Mouse (Mus musculus): ENCODE measurements around the gene Nrde2. TPM values are rescaled to one million over a fixed set of nuclear protein-coding genes. Genes with fewer than 3 reads are reported as not detected.

Nrde2 gene
- polyA plus RNA-seq, 1 experiment from 2014 or later: 9.0 TPM

- WGBS: 88% methylated on average over 5 of the region's 5 CpGs
- Histone ChIP-seq H3K4me2 (replicated peaks; ENCODE audit: low read depth, low read length) (no peak overlapping the region), H3K9ac (ENCODE audit: low read depth, low read length) (no peak overlapping the region), H3K27ac (ENCODE audit: low read depth, low read length) (no peak overlapping the region), H3K4me3 (ENCODE audit: low read depth, low read length) (no peak overlapping the region), H3K36me3 (ENCODE audit: control insufficient read depth, insufficient read depth, low read length) (no peaks in the 10 kb centered on the region), H3K27me3 (ENCODE audit: control insufficient read depth, insufficient read depth, low read length) (no peaks in the 10 kb centered on the region), H3K9me3 (ENCODE audit: control insufficient read depth, low read length) (no peaks in the 10 kb centered on the region), H3K4me1 (replicated peaks; ENCODE audit: control insufficient read depth, insufficient read depth, low read length) (no peaks in the 10 kb centered on the region)
- DNase-seq (ENCODE audit: low spot score) (no peak), ATAC-seq (ENCODE audit: low FRiP score) (no peak)
These were observed 54.9 kb downstream of the Nrde2 start for GRCm38 (mm10) chr12:100104530-100104929.

DNA sequence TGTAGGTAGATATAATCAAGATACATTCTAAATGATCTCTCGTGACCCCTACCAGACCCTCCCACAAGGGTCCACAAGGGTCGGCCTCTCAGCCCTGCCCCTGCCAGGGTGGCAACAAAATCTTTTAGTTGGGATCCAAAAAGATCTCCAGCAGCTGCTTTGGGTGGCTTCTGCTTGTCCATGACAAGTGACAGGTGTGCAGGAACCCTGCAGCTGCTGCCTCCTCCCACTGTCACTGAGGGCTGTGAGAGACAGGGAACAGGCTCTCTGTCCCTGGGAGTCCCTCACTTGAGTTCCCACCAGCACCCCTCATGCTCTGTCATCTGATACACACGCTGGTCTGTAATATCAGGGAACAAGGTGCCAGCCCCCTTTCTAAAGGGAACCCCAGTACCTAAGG is 57.8 kb downstream of the Nrde2 start:
- Histone ChIP-seq H3K27ac (ENCODE audit: low read depth, low read length) (no peak overlapping the region), H3K27me3 (ENCODE audit: control insufficient read depth, insufficient read depth, low read length) (no peaks in the 10 kb centered on the region), H3K36me3 (ENCODE audit: control insufficient read depth, insufficient read depth, low read length) (no peaks in the 10 kb centered on the region), H3K9me3 (ENCODE audit: control insufficient read depth, low read length) (no peaks in the 10 kb centered on the region), H3K4me3 (ENCODE audit: low read depth, low read length) (no peak overlapping the region), H3K9ac (ENCODE audit: low read depth, low read length) (no peak overlapping the region), H3K4me1 (replicated peaks; ENCODE audit: control insufficient read depth, insufficient read depth, low read length) (no peaks in the 10 kb centered on the region), H3K4me2 (replicated peaks; ENCODE audit: low read depth, low read length) (no peak overlapping the region)
- WGBS: 77% methylated on average over 3 of the region's 3 CpGs
- ATAC-seq (ENCODE audit: low FRiP score) (no peak), DNase-seq (ENCODE audit: low spot score) (no peak)

DNA sequence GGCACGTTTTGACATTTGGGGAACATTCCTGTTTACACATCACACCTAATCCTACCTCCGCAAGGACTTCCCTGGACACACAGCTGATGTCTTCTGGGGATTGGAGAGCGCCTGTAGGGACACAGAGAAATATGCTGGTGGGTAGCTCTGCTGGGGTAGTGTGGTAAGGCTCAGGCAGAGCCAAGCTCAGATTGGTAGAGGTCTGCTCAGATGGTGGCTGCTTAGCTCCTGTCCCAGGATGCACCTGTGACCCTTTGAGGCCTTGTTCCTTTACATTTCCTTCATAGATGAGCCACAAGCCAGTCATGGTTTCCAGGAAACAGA is 58.8 kb downstream of the Nrde2 start:
- no peaks in the 10 kb centered on the region for H3K27me3 ChIP-seq (ENCODE audit: control insufficient read depth, insufficient read depth, low read length)
- no peaks in the 10 kb centered on the region for H3K9me3 ChIP-seq (ENCODE audit: control insufficient read depth, low read length)
- no peak overlapping the region for H3K27ac ChIP-seq (ENCODE audit: low read depth, low read length)
- no peak overlapping the region for H3K9ac ChIP-seq (ENCODE audit: low read depth, low read length)
- no peak overlapping the region for H3K4me2 ChIP-seq (replicated peaks; ENCODE audit: low read depth, low read length)
- WGBS: 49% methylated on average over 3 of the region's 3 CpGs
- no peak for DNase-seq (ENCODE audit: low spot score)
- ATAC-seq (ENCODE audit: low FRiP score): no peak
- no peak overlapping the region for H3K4me3 ChIP-seq (ENCODE audit: low read depth, low read length)
- H3K36me3 ChIP-seq (ENCODE audit: control insufficient read depth, insufficient read depth, low read length): no peaks in the 10 kb centered on the region
- H3K4me1 ChIP-seq (replicated peaks; ENCODE audit: control insufficient read depth, insufficient read depth, low read length): no peaks in the 10 kb centered on the region

- 68% methylated on average over 3 of the region's 3 CpGs for WGBS
- H3K4me1 ChIP-seq (replicated peaks; ENCODE audit: control insufficient read depth, insufficient read depth, low read length): no peaks in the 10 kb centered on the region
- no peak overlapping the region for H3K9ac ChIP-seq (ENCODE audit: low read depth, low read length)
- H3K4me2 ChIP-seq (replicated peaks; ENCODE audit: low read depth, low read length): no peak overlapping the region
- H3K27ac ChIP-seq (ENCODE audit: low read depth, low read length): no peak overlapping the region
- no peak overlapping the region for H3K4me3 ChIP-seq (ENCODE audit: low read depth, low read length)
- DNase-seq (ENCODE audit: low spot score) (peak; percentile 19), ATAC-seq (ENCODE audit: low FRiP score) (no peak)
- H3K9me3 ChIP-seq (ENCODE audit: control insufficient read depth, low read length): no peaks in the 10 kb centered on the region
- no peaks in the 10 kb centered on the region for H3K27me3 ChIP-seq (ENCODE audit: control insufficient read depth, insufficient read depth, low read length)
- no peaks in the 10 kb centered on the region for H3K36me3 ChIP-seq (ENCODE audit: control insufficient read depth, insufficient read depth, low read length)
These were observed 59.3 kb downstream of the Nrde2 start for GRCm38 (mm10) chr12:100099971-100100706.

- no peaks in the 10 kb centered on the region for H3K27me3 ChIP-seq (ENCODE audit: control insufficient read depth, insufficient read depth, low read length)
- no peak overlapping the region for H3K9ac ChIP-seq (ENCODE audit: low read depth, low read length)
- H3K4me1 ChIP-seq (replicated peaks; ENCODE audit: control insufficient read depth, insufficient read depth, low read length): no peaks in the 10 kb centered on the region
- no peak overlapping the region for H3K4me3 ChIP-seq (ENCODE audit: low read depth, low read length)
- H3K27ac ChIP-seq (ENCODE audit: low read depth, low read length): no peak overlapping the region
- no peaks in the 10 kb centered on the region for H3K36me3 ChIP-seq (ENCODE audit: control insufficient read depth, insufficient read depth, low read length)
- whole genome bisulfite sequencing: 78% methylated on average over 11 of the region's 11 CpGs
- ATAC-seq (ENCODE audit: low FRiP score) (no peak), DNase-seq (ENCODE audit: low spot score) (no peak)
- no peak overlapping the region for H3K4me2 ChIP-seq (replicated peaks; ENCODE audit: low read depth, low read length)
- H3K9me3 ChIP-seq (ENCODE audit: control insufficient read depth, low read length): no peaks in the 10 kb centered on the region
These were observed 66.4 kb downstream of the Nrde2 start for GRCm38 (mm10) chr12:100093046-100093445.

DNA sequence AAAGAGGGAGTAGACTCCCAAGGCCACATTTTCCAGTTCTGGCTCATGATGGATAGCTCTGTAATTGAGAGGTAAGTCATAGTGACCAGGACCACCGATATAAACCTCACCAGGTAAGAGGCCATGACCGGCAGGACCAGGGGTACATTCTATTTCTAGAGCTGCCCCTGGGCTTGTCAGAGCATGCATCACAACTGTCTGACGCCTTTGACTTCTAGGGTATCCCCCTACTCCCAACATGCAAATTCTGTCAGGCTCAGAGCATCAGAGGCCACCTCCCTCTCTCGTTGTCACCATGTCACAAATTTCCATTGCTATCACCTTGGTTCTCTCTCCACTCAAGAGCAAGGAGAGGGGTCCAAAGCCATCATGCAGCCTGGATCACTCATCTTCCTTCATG is 68.7 kb downstream of the Nrde2 start:
- no peak for DNase-seq (ENCODE audit: low spot score)

DNA sequence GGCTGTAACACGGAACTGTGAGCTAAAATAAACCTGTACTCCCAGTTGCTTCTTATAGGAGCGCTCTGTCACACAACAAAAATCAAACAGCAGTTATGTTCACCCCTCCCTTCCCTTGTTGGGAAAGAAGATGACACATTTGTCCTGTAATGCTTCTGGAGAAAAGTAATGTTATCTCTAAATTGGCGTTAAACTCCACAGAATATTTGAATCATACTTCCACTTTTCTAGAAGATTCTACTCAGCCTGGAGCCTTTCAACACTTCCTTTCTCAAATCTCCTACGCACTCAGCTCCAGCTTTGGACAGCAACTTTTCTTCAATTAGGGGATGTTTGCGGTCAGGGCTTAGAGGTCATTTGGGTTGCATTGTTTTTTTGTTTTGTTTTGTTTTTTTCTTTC is 70.2 kb downstream of the Nrde2 start:
- ATAC-seq (ENCODE audit: low FRiP score) (no peak), DNase-seq (ENCODE audit: low spot score) (no peak)
- Histone ChIP-seq H3K27me3 (ENCODE audit: control insufficient read depth, insufficient read depth, low read length) (no peaks in the 10 kb centered on the region), H3K4me2 (replicated peaks; ENCODE audit: low read depth, low read length) (no peak overlapping the region), H3K36me3 (ENCODE audit: control insufficient read depth, insufficient read depth, low read length) (no peaks in the 10 kb centered on the region), H3K27ac (ENCODE audit: low read depth, low read length) (no peak overlapping the region), H3K4me1 (replicated peaks; ENCODE audit: control insufficient read depth, insufficient read depth, low read length) (no peaks in the 10 kb centered on the region), H3K9ac (ENCODE audit: low read depth, low read length) (no peak overlapping the region), H3K9me3 (ENCODE audit: control insufficient read depth, low read length) (no peaks in the 10 kb centered on the region), H3K4me3 (ENCODE audit: low read depth, low read length) (no peak overlapping the region)
- 90% methylated on average over 5 of the region's 5 CpGs for WGBS

More for the DNA sequence above, 68.7 kb downstream of the Nrde2 start:
- Histone ChIP-seq H3K36me3 (ENCODE audit: control insufficient read depth, insufficient read depth, low read length) (no peaks in the 10 kb centered on the region), H3K4me2 (replicated peaks; ENCODE audit: low read depth, low read length) (no peak overlapping the region), H3K4me1 (replicated peaks; ENCODE audit: control insufficient read depth, insufficient read depth, low read length) (no peaks in the 10 kb centered on the region), H3K9me3 (ENCODE audit: control insufficient read depth, low read length) (no peaks in the 10 kb centered on the region), H3K4me3 (ENCODE audit: low read depth, low read length) (no peak overlapping the region), H3K27ac (ENCODE audit: low read depth, low read length) (no peak overlapping the region), H3K9ac (ENCODE audit: low read depth, low read length) (no peak overlapping the region), H3K27me3 (ENCODE audit: control insufficient read depth, insufficient read depth, low read length) (no peaks in the 10 kb centered on the region)
- no peak for ATAC-seq (ENCODE audit: low FRiP score)
- 87% methylated on average over 4 of the region's 4 CpGs for WGBS

GRCm38 (mm10) chr12:100088026-100088425 is 71.4 kb downstream of the Nrde2 start:
- H3K4me3 ChIP-seq (ENCODE audit: low read depth, low read length): no peak overlapping the region
- 91% methylated on average over 3 of the region's 3 CpGs for WGBS
- H3K36me3 ChIP-seq (ENCODE audit: control insufficient read depth, insufficient read depth, low read length): no peaks in the 10 kb centered on the region
- H3K27ac ChIP-seq (ENCODE audit: low read depth, low read length): no peak overlapping the region
- DNase-seq (ENCODE audit: low spot score) (no peak), ATAC-seq (ENCODE audit: low FRiP score) (no peak)
- H3K4me1 ChIP-seq (replicated peaks; ENCODE audit: control insufficient read depth, insufficient read depth, low read length): no peaks in the 10 kb centered on the region
- H3K4me2 ChIP-seq (replicated peaks; ENCODE audit: low read depth, low read length): no peak overlapping the region
- no peaks in the 10 kb centered on the region for H3K9me3 ChIP-seq (ENCODE audit: control insufficient read depth, low read length)
- H3K9ac ChIP-seq (ENCODE audit: low read depth, low read length): no peak overlapping the region
- no peaks in the 10 kb centered on the region for H3K27me3 ChIP-seq (ENCODE audit: control insufficient read depth, insufficient read depth, low read length)

- Histone ChIP-seq H3K9ac (ENCODE audit: low read depth, low read length) (no peak overlapping the region), H3K27ac (ENCODE audit: low read depth, low read length) (no peak overlapping the region), H3K4me2 (replicated peaks; ENCODE audit: low read depth, low read length) (no peak overlapping the region), H3K36me3 (ENCODE audit: control insufficient read depth, insufficient read depth, low read length) (no peaks in the 10 kb centered on the region), H3K4me1 (replicated peaks; ENCODE audit: control insufficient read depth, insufficient read depth, low read length) (no peaks in the 10 kb centered on the region), H3K27me3 (ENCODE audit: control insufficient read depth, insufficient read depth, low read length) (no peaks in the 10 kb centered on the region), H3K4me3 (ENCODE audit: low read depth, low read length) (no peak overlapping the region), H3K9me3 (ENCODE audit: control insufficient read depth, low read length) (no peaks in the 10 kb centered on the region)
- 78% methylated on average over 8 of the region's 8 CpGs for WGBS
- DNase-seq (ENCODE audit: low spot score): no peak
- ATAC-seq (ENCODE audit: low FRiP score): no peak
These were observed 79.7 kb downstream of the Nrde2 start for GRCm38 (mm10) chr12:100079636-100080286.

All from hindbrain, embryonic 11.5 days (tissue).